Mouse (Mus musculus): ENCODE data around the gene Camk2d. TPM values are rescaled to one million over a fixed set of nuclear protein-coding genes. Genes with fewer than 3 reads are reported as not detected.

Camk2d gene
- polyA plus RNA-seq, 1 experiment from 2014 or later = 3.5 TPM

DNA sequence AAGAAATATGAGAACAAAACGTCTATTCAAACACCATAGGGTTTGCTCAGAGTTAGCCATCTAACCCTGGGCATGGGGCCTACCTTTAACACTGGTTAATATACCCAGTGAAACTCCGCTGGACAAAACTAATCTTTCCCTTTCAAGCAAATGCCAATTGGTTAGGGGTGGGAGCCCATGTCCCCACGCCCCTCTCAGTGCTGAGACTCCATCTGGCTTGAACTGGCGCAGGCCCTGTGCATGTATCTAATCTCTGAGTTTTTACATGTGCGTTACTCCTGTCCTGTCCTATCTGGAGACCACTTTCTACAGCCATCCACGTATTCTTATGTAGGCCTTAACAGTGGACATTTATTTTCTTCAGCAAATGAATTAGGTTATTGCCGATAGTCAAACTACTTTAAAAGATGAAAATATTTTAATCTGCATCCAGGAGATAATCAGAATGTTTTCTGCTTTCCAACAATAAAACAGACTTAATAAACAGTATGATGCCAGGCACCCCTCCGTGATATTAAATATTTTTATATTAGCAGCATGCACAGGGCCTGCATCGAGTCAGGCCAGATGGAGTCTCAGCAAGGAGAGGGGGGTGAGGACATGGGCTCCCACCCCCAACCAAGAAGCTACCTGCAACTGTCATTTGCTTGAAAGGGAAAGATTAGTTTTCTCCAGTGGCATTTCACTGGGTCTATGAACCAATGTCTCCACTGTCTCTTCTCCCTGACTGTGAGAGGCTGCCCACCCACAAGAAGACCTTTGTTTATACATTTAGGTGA, 8.7 kb downstream of the Camk2d start:
- Histone ChIP-seq H3K9ac (ENCODE audit: low read depth, low read length) (no peak overlapping the region), H3K27me3 (ENCODE audit: control insufficient read depth, insufficient read depth, low read depth, low read length) (no peaks in the 10 kb centered on the region), H3K4me1 (ENCODE audit: control insufficient read depth, low read depth, low read length) (no peaks in the 10 kb centered on the region), H3K4me3 (ENCODE audit: low read depth, low read length) (no peak overlapping the region), H3K27ac (ENCODE audit: low read length) (no peak overlapping the region), H3K4me2 (ENCODE audit: low read depth, low read length) (no peak overlapping the region), H3K9me3 (replicated peaks; ENCODE audit: control insufficient read depth, low read length) (no peaks in the 10 kb centered on the region; the same call in 1 of the 2 replicates), H3K36me3 (ENCODE audit: control insufficient read depth, insufficient read depth) (no peaks in the 10 kb centered on the region)
- WGBS (ENCODE audit: insufficient replicate concordance) = 58% methylated on average over 9 of the region's 9 CpGs
- no peak for ATAC-seq (ENCODE audit: low read depth)

DNA sequence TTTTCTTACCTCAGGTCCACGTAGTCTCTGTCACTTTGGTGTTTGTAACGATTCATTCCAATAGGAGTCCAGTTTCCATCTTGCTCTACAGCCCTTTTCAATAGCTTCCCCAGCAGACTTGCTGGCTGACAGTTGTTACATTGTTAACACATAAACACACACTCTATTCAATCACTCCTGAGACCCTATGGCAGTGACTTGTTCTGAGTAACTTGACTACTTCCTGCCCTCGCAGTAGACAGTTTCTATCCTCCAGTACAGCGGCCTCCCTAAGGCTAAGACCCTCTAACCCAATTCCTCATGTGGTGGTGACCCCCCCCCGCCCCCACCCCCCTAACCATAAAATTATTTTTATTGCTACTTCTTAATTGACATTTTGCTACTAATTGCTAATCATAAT, 13.2 kb downstream of the Camk2d start:
- Histone ChIP-seq H3K4me1 (ENCODE audit: control insufficient read depth, low read depth, low read length) (no peaks in the 10 kb centered on the region), H3K4me3 (ENCODE audit: low read depth, low read length) (no peak overlapping the region), H3K9me3 (replicated peaks; ENCODE audit: control insufficient read depth, low read length) (no peaks in the 10 kb centered on the region), H3K4me2 (ENCODE audit: low read depth, low read length) (no peak overlapping the region), H3K36me3 (ENCODE audit: control insufficient read depth, insufficient read depth) (no peaks in the 10 kb centered on the region), H3K9ac (ENCODE audit: low read depth, low read length) (no peak overlapping the region), H3K27me3 (ENCODE audit: control insufficient read depth, insufficient read depth, low read depth, low read length) (no peaks in the 10 kb centered on the region), H3K27ac (ENCODE audit: low read length) (no peak overlapping the region)
- WGBS (ENCODE audit: insufficient replicate concordance) = 19% methylated on average over 5 of the region's 5 CpGs
- no peak for ATAC-seq (ENCODE audit: low read depth)

DNA sequence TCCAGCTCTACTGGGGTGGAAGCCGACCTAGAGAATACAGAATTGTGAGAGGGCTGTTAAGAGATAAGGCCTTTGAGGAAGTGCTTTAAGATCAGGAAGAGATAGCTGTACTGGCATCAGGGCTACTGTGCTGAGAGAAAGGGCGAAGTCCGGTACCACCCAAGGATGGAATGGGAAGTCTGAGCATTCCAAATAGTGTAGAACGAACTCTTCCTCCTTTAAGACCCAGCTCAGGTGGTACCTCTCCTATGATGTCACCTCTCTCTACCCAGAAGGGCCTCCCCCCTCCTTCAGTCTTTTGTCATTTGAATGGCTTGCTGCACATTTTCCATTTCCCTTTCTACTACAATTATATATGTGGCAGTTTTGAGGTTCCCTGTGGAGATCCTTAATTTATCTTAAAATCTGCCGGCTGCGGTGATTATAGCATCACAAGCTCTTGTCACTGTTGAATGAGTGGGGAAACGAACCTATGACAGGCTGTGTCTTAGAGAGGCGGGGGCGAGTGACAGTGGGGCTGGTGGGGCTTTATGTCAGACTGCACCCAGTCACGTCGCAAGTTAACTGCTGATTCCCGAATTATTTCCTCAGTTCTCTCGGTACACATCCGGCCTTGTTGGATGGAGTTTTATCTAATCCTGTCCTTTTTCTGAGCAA, 13.8 kb downstream of the Camk2d start:
- Histone ChIP-seq H3K9ac (ENCODE audit: low read depth, low read length) (no peak overlapping the region), H3K4me1 (ENCODE audit: control insufficient read depth, low read depth, low read length) (no peaks in the 10 kb centered on the region), H3K27ac (ENCODE audit: low read length) (no peak overlapping the region), H3K4me3 (ENCODE audit: low read depth, low read length) (no peak overlapping the region), H3K4me2 (ENCODE audit: low read depth, low read length) (no peak overlapping the region), H3K9me3 (replicated peaks; ENCODE audit: control insufficient read depth, low read length) (no peaks in the 10 kb centered on the region), H3K36me3 (ENCODE audit: control insufficient read depth, insufficient read depth) (no peaks in the 10 kb centered on the region), H3K27me3 (ENCODE audit: control insufficient read depth, insufficient read depth, low read depth, low read length) (no peaks in the 10 kb centered on the region)
- no peak for ATAC-seq (ENCODE audit: low read depth)
- 20% methylated on average over 14 of the region's 14 CpGs for WGBS (ENCODE audit: insufficient replicate concordance)

DNA sequence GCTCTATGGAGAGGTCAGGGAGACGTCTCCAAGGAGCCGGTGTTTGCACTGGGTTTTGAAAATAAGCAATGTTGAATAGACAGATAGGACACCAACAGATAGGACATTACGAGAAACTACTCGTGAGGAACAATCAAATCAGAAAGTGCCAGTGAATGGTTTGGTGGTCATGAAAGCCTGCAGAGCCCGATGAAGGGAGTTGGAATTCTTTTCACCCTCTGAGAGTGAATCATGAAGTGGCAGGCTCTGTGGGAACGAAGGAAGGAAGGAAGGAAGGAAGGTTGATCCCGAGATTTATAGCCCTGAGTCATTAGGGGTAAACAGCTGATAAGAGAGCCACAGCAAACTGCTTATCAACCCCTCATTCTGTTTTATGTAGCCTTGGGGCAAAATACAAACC, 15.5 kb downstream of the Camk2d start:
- no peak overlapping the region for H3K27ac ChIP-seq (ENCODE audit: low read length)
- H3K27me3 ChIP-seq (ENCODE audit: control insufficient read depth, insufficient read depth, low read depth, low read length) = no peaks in the 10 kb centered on the region
- H3K36me3 ChIP-seq (ENCODE audit: control insufficient read depth, insufficient read depth) = no peaks in the 10 kb centered on the region
- ATAC-seq (ENCODE audit: low read depth) = no peak
- H3K9me3 ChIP-seq (replicated peaks; ENCODE audit: control insufficient read depth, low read length) = no peaks in the 10 kb centered on the region
- no peak overlapping the region for H3K9ac ChIP-seq (ENCODE audit: low read depth, low read length)
- WGBS (ENCODE audit: insufficient replicate concordance) = 6% methylated on average over 7 of the region's 7 CpGs
- H3K4me3 ChIP-seq (ENCODE audit: low read depth, low read length) = no peak overlapping the region
- no peaks in the 10 kb centered on the region for H3K4me1 ChIP-seq (ENCODE audit: control insufficient read depth, low read depth, low read length)
- H3K4me2 ChIP-seq (ENCODE audit: low read depth, low read length) = no peak overlapping the region

DNA sequence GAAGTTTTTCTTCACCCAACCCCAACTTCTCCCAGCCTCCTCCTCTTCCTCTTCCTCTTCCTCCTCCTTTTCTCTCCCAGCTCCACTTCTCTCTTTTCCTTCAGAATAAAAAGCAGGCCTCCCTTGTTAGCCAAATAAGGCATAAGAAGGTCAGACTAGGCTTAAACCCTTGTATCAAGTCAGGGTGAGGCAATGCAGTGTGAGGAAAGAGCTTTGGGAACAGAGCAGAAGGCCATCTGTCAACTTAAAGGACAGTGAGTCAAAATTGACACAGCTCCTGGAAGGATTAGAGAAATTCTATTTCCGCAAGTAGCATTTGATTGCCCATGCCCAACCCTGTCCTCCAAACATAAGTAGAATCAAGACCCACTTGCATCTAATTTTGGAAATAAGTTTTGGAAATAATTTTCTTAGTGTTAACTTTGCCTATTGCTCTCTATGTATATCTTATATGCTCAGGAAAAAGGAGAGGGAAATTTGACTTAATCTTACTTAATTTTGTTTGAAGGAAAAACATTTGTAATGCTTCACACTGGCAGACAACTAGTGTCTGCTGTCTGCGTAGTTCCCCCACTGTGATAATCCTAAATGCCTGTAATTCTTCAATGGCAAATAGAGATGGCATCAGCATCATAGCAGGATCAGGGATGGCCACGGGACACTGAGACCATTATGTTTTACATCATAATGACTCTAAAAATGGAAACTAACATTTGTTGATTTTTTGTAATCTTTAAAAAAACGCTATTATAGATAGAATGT, 16.8 kb downstream of the Camk2d start:
- H3K4me3 ChIP-seq (ENCODE audit: low read depth, low read length) = no peak overlapping the region
- no peak overlapping the region for H3K27ac ChIP-seq (ENCODE audit: low read length)
- H3K4me1 ChIP-seq (ENCODE audit: control insufficient read depth, low read depth, low read length) = no peaks in the 10 kb centered on the region
- H3K4me2 ChIP-seq (ENCODE audit: low read depth, low read length) = no peak overlapping the region
- H3K36me3 ChIP-seq (ENCODE audit: control insufficient read depth, insufficient read depth) = no peaks in the 10 kb centered on the region
- no peaks in the 10 kb centered on the region for H3K9me3 ChIP-seq (replicated peaks; ENCODE audit: control insufficient read depth, low read length)
- H3K27me3 ChIP-seq (ENCODE audit: control insufficient read depth, insufficient read depth, low read depth, low read length) = no peaks in the 10 kb centered on the region
- 42% methylated on average over 4 of the region's 4 CpGs for WGBS (ENCODE audit: insufficient replicate concordance)
- ATAC-seq (ENCODE audit: low read depth) = no peak
- no peak overlapping the region for H3K9ac ChIP-seq (ENCODE audit: low read depth, low read length)

DNA sequence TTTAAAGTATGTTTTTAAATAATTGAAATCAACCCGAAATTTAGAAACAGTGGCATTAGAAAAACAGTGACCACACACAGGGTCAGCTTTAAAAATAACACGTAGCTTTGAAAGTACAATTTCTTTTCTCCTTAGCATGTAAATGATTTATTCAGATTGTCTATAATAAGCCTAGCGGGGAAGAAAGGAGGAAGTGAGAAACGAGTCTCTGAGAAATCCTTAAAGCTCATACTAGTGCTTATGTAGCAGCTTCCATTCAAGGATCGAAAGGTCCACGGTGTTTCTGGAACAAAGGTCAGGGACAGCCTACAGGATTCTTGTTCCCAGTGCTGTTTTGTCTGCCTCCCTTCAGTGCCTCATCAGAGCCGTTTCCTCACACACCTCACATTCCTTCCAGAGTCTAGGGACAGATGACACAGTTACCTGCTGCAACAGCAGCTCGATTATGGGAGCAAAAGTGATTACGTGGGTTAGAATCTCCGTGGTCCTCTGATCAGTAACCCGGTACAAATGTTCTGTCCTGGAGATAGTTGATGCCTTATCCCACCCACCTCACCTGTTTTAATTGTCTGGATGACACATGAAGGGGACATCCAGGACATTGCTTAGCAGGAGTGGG, 17.5 kb downstream of the Camk2d start:
- Histone ChIP-seq H3K9me3 (replicated peaks; ENCODE audit: control insufficient read depth, low read length) (no peaks in the 10 kb centered on the region), H3K4me3 (ENCODE audit: low read depth, low read length) (no peak overlapping the region), H3K4me2 (ENCODE audit: low read depth, low read length) (no peak overlapping the region), H3K4me1 (ENCODE audit: control insufficient read depth, low read depth, low read length) (no peaks in the 10 kb centered on the region), H3K9ac (ENCODE audit: low read depth, low read length) (no peak overlapping the region), H3K27ac (ENCODE audit: low read length) (no peak overlapping the region), H3K27me3 (ENCODE audit: control insufficient read depth, insufficient read depth, low read depth, low read length) (no peaks in the 10 kb centered on the region), H3K36me3 (ENCODE audit: control insufficient read depth, insufficient read depth) (no peaks in the 10 kb centered on the region)
- 38% methylated on average over 11 of the region's 11 CpGs for WGBS (ENCODE audit: insufficient replicate concordance)
- ATAC-seq (ENCODE audit: low read depth) = no peak

DNA sequence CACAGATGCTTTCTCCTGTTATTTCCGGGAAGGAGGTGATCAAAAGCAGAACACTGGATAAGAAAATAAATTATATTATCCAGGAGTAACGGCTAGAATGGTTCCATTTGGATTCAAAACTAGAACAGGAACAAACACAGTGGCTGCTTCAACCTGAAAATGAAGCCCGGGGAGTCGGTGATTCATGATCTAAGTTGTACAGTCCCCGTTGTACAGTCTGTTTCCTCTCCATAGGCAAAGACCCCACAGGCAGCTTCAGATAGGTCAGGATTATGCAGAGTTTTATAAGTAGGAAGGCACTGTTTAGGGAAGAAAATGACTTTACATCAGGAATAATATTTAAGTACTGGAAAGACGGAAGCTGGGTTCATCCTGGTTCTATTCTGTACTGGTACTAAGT, 19.2 kb downstream of the Camk2d start:
- Histone ChIP-seq H3K27me3 (ENCODE audit: control insufficient read depth, insufficient read depth, low read depth, low read length) (no peaks in the 10 kb centered on the region), H3K9ac (ENCODE audit: low read depth, low read length) (no peak overlapping the region), H3K4me2 (ENCODE audit: low read depth, low read length) (no peak overlapping the region), H3K9me3 (replicated peaks; ENCODE audit: control insufficient read depth, low read length) (no peaks in the 10 kb centered on the region), H3K4me1 (ENCODE audit: control insufficient read depth, low read depth, low read length) (no peaks in the 10 kb centered on the region), H3K4me3 (ENCODE audit: low read depth, low read length) (no peak overlapping the region), H3K27ac (ENCODE audit: low read length) (no peak overlapping the region), H3K36me3 (ENCODE audit: control insufficient read depth, insufficient read depth) (no peaks in the 10 kb centered on the region)
- no peak for ATAC-seq (ENCODE audit: low read depth)
- 65% methylated on average over 6 of the region's 6 CpGs for WGBS (ENCODE audit: insufficient replicate concordance)

DNA sequence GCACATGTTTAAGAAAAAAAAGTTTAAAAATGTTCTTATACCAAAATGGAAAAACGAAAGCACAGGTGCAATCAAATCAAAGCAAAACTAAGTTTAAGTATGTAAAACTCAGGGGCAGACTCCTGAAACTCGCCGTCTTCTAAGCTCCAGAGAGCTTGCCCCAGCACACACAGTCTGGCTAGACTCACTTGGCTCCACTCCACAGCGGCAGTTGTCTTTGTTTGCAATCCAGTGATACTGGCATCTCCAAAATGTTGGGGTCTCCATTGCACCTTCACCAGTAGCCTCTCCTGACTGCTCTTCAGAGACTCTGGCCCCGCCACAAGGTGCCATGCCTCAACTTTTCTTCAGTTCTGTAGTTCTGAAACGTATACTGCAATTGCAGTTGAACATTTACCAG, 24.1 kb downstream of the Camk2d start:
- H3K4me3 ChIP-seq (ENCODE audit: low read depth, low read length) = no peak overlapping the region
- ATAC-seq (ENCODE audit: low read depth) = no peak
- no peaks in the 10 kb centered on the region for H3K36me3 ChIP-seq (ENCODE audit: control insufficient read depth, insufficient read depth)
- no peak overlapping the region for H3K9ac ChIP-seq (ENCODE audit: low read depth, low read length)
- no peak overlapping the region for H3K27ac ChIP-seq (ENCODE audit: low read length)
- WGBS (ENCODE audit: insufficient replicate concordance) = 60% methylated on average over 6 of the region's 6 CpGs
- no peaks in the 10 kb centered on the region; the same call in 1 of the 2 replicates for H3K9me3 ChIP-seq (replicated peaks; ENCODE audit: control insufficient read depth, low read length)
- no peaks in the 10 kb centered on the region for H3K27me3 ChIP-seq (ENCODE audit: control insufficient read depth, insufficient read depth, low read depth, low read length)
- H3K4me2 ChIP-seq (ENCODE audit: low read depth, low read length) = no peak overlapping the region
- no peaks in the 10 kb centered on the region for H3K4me1 ChIP-seq (ENCODE audit: control insufficient read depth, low read depth, low read length)
